Mouse (Mus musculus) hematopoietic stem cell, adult 5-6 weeks (primary cell): ENCODE data around the gene Cnnm3. TPM values are rescaled to one million over a fixed set of nuclear protein-coding genes. Genes with fewer than 3 reads are reported as not detected.
"Not testable (repeated sequence)": the region's sequence is repeated elsewhere in the genome, so short reads cannot be mapped to it uniquely, and the experiment has no call there.

ENCODE experiments used
- ATAC-seq, 2 experiments: fragments of 125-278 bp in 1 of 2; replicated peaks in 1 of 2; 2 replicates each; pipeline ENCODE4 v1.8.0; 2016 to 2017; ENCODE audit warnings: inconsistent platforms in 2 of 2, mild to moderate bottlenecking in 2 of 2, moderate number of reproducible peaks in 2 of 2, low read depth in 1 of 2, moderate TSS enrichment in 1 of 2; ENCODE audit not compliant: low FRiP score in 2 of 2, poor library complexity in 2 of 2, severe bottlenecking in 2 of 2, insufficient read depth in 1 of 2, low TSS enrichment in 1 of 2
- total RNA-seq: library from RNA; stranded (forward); fragments of 172-1452, 232-1000 nt; gene quantifications from 2 replicates; pipeline ENCODE4 v1.2.3, GENCODE M21; 2017

Cnnm3 gene
- total RNA-seq, 1 experiment from 2014 or later, result 14.3 TPM

DNA sequence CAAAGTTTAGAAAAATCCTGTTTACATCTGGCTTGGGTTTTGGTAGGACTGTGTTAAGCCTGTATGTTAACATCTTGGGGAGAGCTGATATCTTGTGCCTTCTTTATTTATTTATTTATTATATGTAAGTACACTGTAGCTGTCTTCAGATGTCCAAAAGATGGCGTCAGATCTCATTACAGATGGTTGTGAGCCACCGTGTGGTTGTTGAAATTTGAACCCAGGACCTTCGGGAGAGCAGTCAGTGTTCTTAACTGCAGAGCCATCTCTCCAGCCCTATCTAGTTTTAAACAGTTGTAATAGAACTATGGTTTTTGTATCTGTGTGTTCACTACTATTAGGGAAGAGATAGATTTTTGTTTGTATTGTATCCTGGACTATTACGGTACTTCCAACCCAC, 17.6 kb downstream of the Cnnm3 start:
- ATAC-seq, result no peak

DNA sequence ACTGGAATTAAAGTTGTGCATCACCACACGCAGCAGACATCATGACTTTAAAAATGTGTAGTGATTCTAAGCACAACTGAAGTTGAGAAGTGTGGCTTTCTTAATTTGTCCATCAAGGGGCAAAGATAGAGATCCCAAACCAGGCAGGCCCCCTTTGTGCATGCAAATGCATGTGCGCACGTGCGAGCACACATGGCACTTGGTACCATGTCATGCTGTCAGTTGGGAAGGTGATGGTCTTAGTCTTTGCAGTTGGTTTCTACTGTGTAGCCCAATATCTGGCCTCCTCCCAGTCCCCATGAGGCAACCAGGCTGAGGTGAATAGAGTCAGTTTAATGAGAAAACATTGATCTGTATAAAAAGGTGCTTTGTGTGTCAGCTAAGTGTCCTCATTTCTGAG, 18.2 kb downstream of the Cnnm3 start:
- no peak for ATAC-seq

DNA sequence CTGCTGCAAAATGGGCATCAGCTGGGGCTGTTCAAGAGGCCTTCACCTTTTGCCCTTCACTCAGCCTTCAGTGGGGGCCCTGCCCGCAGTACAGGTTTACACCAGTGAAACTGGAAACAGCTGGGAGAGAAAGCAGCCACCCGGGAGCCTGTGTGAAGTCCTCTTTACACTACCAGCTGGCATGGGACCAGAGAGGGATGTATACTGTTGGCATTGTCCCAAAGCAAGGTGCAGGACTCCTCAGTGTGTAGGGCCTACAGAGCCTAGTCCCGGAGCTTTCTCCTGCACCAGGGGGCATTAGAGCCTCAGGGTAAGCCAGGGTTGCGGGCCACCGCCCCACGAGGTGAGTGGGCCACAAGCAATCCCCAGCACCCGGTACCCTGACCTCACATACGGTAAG, 18.8 kb downstream of the Cnnm3 start:
- no peak for ATAC-seq

DNA sequence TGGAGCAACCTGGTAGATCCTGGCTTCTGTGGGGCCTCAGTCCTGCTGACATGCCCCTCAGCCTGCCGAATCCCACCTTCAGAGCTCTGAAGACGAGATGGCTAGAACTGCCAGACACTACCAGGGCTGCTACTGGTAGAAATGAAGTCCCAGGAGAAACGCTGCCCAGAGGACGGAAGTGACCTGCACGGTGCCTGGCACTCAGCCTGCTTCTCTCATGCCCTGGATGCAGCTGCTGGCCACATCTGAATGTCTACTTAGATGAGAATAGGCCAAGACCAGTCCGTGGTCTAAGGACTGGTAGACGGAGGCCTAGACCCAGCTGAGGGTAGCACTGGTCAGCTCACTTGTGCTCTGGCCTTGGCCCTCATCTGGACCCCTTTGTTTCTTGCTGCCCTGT, 19.3 kb downstream of the Cnnm3 start:
- no peak for ATAC-seq

DNA sequence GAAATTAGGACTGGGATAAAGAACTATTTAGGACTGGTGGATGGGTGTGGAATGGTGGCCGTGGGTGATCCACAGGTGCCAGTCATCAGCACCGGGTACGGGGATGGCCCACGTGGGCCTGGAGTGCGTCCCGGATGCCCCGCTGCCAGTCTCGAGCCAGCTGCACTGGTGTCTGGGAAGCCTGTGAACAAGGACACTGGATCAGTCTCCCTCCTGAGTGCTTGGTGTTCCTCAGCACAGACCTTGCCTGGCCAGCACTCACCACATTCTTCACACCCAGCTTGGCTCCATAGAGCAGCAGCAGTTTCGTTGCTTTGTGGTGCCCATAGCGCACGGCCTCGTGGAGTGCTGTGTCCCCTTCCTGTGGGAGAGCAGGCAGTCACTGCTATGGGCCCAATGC, 19.8 kb downstream of the Cnnm3 start:
- ATAC-seq, result no peak

DNA sequence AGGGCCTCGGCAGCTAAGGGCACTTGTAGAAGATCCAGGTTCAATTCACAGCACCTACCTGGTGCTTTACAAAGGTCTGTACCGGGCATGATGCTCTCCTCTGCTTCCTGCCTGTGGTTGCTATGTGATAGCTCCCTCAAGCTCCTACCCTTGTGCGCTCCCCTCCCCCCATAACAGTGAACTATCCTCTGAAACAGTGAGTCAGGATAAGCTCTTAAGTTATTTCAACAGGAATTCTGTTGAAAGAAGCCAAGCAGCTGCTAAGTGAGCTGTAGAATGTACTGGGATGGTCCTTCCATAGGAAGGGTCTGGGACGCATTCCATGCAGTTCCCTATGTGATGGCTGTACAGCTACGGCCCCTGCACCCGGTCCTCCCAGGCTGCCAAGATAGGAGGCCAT, 21.9 kb downstream of the Cnnm3 start:
- ATAC-seq, result no peak

DNA sequence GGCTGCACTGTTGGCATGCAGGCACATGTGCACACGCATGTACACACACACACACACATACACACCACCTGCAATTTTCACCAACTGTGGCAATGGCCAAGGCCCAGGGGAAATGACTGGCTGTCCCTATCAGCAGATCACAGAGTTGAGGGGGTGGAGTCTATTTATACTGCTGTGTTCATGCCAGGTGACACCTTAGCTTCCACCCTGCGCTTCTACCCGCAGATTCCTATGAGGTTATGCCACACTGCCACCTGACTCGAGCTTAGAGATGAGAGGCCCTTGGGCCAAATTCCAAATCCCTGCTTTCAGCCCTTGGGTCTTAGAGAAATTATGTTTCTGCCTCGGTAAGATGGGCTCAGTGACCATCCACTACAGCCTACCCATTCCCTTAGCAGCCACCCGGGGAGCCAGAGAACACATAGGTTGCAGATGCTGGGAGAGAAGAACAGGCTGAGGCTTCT, 23.0 kb downstream of the Cnnm3 start:
- peak; percentile 73 to 75 for ATAC-seq

DNA sequence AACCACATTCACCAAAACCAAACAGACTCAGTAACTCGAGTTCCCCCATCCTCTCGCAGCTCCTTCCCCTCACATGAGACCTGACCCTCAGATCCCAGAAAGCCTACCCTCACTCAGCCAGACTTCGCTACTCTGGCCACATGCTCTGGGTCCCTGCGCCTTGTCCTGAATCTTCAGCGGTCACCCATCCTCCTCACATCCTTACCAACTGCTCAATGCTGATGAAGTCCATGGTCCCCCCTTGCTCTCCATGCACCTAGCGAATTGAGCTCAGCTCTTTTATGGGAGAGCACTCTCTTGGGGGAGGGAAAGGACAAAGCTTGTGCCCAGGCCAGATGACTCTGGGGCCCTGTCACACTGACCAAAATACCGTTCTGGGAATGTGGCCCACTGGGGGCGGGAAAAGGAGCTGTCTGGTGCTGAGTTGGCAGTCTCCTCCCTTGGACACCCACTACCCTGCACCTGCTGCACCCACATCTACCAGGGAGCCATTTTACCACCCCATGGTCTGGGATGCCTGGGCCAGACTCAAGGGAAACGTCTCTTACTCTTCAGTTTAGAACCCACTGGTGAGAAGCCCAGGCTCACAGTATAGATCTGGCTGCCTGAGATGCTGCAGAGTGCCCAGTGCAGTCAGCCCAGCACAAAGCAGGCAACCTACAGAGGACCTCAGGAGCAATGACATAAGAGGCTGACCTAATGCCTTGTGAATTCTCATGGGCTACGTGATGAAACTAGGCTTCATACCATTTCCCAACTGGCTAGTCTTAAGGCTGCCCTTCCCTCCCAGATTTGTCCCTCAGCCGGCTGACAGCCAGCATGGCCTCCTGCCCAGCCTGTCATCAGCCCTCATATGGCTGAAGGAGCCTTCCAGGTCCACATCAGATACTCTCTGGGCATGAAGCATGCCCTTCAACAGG, 24.1 kb downstream of the Cnnm3 start:
- no peak for ATAC-seq

DNA sequence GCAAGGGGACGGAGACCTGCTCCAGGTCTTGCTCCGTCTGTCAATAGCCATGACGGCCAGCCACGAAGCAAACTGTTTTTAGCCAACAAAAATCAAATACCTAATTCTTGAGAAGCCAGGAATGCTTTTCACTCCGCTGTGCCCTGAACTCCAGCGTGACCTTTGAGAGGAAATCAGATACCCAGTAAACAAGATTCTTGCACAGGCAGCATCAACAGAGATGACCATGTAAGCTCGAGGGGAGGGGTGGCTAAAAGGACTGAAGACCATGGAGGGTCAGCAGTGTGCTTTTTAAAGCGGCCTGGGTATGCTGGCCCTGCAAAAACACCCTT, 24.7 kb downstream of the Cnnm3 start:
- ATAC-seq, result no peak

DNA sequence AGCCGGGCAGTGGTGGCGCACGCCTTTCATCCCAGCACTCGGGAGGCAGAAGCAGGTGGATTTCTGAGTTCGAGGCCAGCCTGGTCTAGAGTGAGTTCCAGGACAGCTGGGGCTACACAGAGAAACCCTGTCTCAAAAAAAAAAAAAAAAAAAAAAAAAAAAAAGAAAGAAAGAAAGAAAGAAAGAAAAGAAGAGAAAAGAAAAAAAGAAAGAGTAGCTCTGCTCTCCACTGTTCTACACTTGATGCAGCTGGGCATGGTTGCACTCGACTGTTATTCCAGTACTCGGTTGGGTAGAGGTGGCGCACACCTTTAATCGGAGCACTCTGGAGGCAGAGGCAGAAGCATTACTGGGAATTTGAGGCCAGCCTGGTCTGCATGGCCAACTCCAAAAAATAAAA, 25.1 kb downstream of the Cnnm3 start, which contains the start of gene Ankrd23:
Gene Ankrd23 (minus strand): TSS at position 101 of the 400 bp plus-strand sequence.
- not testable (repeated sequence) for ATAC-seq

DNA sequence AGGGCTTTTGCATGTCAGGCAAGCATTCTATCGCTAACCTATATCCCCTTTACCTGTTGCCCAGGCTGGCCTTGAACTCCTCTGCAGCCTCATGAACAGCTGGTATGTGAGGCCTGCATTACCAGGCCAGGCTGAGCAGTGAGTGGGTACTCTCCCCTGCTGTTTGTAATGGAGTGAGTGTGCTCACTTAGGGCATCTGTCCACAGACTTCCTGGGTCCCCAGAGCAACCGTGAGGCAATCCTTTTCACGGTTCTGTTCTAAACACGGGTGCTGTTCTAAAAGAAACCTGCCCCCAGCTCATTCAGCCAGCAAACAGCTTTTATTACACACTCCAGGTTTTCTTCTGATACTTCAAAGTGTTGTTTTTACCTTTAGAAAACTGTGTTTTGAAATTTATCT, 27.1 kb downstream of the Cnnm3 start:
- ATAC-seq, result no peak

DNA sequence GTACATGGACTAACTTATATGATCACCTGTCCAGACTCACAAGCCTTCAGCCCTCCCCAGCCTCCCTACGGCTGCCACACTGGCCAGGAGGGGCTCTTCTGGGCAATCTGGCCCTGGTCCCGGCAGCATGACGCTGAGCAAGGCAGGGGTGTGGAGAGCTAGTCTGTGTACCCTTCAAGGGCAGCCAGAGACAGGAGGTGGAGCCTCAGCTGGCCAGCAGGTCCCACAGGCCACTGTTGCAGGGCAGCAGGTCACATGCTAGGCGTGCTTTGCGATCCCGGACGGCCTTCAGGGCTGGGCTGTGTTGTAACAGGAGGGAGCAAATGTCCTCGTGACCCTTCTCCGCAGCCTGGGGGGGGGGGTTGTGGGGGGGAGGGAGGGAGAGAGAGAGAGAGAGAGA, 27.5 kb downstream of the Cnnm3 start, which contains the start of gene Gm42417:
Gene Gm42417 (minus strand): TSS at position 244 of the 400 bp plus-strand sequence.
- no peak for ATAC-seq

DNA sequence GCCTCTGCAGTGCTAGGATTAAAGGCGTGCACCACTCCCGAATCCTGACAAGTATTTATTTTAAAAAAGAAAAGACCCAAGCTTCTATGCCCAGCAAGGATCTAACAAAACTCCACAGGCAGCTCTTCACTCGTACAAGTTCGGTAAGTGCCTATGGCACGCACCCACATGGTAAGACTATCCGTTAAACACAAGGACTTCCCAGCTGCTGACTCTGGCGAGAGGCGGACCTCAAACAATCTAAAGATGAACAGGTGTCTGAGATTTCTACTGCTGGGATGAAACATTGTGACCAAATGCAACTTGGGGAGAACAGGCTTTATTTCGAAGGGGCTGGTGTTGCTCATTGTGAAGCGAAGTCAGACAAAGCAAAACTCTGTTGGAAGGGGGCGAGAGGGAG, 28.5 kb downstream of the Cnnm3 start:
- ATAC-seq, result no peak

DNA sequence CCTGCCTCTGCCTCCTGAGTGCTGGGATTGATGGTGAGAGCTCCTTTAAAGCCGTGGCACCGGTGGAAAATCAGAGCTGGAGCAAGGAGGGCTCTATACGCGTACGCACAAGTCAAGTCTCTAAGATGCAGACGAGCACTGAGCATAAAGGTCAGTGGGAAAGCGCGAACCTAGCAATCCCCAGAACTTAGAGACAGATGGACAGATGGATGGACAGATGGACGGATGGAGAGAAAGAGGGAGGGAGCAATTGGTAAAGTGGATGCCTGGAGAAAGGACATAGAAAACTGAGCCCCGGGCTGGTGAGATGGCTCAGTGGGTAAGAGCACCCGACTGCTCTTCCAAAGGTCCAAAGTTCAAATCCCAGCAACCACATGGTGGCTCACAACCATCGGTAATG, 29.1 kb downstream of the Cnnm3 start:
- ATAC-seq, result no peak

DNA sequence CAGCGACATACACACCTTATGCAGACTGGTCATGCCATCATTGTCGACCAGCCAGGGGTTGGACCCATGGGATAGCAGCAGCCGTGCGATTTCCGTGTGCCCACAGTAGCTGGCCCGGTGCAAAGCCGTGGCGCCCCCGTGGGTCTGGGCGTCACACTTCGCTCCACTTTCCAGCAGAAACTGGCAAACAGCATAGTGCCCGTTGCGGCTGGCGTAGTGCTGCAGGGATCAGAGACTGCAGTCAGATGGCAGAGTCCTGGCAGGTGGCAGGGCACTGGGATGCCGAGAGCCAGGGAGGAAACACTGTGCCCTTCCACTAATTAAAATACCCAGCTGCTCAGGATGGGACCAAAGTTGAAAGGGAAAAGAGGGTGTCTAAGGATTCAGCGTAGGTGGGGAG, 30.2 kb downstream of the Cnnm3 start:
- ATAC-seq, result no peak

DNA sequence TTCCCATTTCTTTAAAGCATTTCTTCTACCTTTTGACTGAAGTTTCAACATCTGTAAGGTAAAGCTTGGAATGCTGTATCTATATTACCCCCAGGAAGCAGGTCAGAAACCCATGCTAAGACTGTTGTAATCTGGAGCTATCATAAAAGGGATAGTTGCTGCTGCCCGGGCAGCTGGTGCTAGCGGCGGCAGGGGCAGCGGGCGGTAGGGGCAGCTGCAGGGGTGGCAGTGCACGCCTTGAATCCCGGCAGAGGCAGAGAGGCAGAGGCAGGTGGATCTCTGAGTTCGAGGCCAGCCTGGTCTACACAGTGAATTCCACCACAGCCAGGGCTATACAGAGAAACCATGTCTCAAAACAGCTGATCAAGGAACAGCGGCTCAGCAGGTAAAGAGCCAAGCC, 31.3 kb downstream of the Cnnm3 start:
- no peak for ATAC-seq

DNA sequence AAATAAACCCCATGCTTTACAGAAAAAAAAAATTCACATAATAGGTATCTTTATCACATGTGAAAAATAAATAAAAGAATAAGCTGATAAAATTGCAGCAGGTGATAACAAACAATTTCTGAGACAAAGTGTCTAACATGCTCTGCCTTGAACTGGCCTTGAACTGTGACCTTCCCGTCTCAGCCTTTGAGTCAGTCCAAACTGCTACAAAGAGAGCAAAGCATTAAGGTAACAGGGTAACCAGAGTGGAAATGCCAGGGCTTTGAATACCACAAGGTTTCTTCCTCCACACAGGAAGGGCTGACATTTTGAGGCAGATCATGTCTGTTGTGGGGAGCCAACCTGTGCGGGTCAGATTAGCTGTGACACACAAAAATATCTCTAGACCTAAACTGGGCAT, 33.7 kb downstream of the Cnnm3 start:
- ATAC-seq, result no peak

DNA sequence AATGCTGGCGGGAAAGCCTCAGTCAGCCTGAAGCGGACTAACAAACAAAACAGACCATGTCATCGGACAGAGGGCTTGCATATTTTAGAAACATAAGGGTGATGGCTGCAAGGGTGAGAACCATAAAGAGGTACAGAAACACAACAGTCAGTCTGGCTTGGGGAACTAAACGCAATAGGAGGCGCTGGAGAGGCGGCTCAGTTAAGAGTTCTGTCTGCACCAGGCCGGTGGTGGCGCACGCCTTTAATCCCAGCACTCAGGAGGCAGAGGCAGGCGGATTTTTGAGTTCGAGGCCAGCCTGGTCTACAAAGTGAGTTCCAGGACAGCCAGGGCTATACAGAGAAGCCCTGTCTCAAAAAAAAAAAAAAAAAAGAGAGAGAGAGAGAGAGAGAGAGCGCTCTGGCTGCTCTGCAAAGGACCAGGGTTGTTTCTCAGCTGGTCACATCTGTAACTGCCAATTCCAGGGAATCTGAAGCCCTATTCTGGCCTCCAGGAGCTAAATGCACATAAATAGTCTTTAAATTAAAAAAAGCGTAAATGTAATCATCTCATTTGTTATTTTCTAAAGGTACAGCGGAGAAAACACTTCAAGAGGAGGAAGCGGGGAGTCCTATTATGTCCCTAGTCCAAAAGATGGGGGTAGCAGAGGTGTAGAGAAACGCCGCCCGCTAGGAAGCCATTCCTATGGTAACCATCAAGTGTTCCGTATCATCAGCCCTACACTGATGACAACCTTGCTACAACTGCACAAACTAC, 34.4 kb downstream of the Cnnm3 start:
- no peak for ATAC-seq
